Mouse (Mus musculus) sigmoid colon, adult 10 weeks (tissue): ENCODE measurements around the gene Sh2d5. TPM values are rescaled to one million over a fixed set of nuclear protein-coding genes. Genes with fewer than 3 reads are reported as not detected.

Experiments
- polyA plus RNA-seq: library from polyadenylated mRNA; stranded (reverse); fragments of 350-450 nt; fragmentation: Illumina TruSeq; extraction: RNeasy Lipid Tissue Mini Kit (QIAGEN cat#74804); gene quantifications from one replicate; pipeline ENCODE4 v1.2.3, GENCODE M21; 2014; ENCODE audit warnings: low read depth, low replicate concordance

The Sh2d5 gene
- polyA plus RNA-seq, result 0.28 TPM

GRCm38 (mm10) chr4:138250088-138250960 lies at the start of gene Sh2d5, which contains the start of gene Kif17:
Sh2d5 (plus strand) TSS chr4:138250403.
Kif17 (plus strand) TSS chr4:138250435.

GRCm38 (mm10) chr4:138216200-138216890 lies 33.9 kb upstream of the Sh2d5 start, which contains the start of gene Hp1bp3:
Hp1bp3 (plus strand) TSS chr4:138216296.

DNA sequence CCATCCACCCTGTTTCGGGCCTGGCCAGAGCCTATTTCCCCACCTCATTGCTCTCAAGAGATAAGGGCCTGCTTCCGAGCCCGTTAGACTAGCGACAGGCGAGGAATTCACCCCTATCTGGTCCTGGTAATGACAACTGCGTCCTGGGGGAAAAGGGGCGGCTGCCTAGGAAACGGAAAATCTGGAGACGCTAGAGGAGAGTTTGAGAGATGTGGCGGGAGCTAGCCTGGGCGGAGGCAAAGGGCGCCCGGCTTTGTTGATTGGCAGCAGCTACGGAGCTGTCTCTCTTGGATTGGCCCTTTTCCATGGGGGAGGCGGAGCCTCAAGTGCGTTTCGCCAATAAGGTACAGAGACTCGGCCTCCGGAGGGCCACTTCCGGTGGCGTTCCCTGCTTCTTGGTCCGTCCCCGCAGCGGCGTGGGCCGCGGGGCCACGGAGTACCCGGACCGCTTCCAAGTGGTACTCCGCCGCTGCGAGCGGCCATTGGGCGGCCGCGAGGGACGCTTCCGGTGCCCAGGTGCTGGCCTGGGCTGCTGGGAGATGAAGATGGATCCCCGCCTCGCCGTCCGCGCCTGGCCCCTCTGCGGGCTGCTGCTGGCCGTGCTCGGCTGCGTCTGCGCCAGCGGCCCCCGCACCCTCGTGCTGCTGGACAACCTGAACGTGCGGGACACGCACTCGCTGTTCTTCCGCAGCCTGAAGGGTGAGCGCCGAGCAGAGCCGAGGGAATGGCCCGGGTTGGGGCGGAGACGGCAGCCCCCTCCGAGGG lies 54.3 kb downstream of the Sh2d5 start, which contains the start of gene Ddost:
Gene Ddost (plus strand): TSS at position 391 of the 765 bp plus-strand sequence.

Other genes starting within 250 kb of the Sh2d5 start
- gene Hp1bp3, start 34.1 kb upstream of the Sh2d5 start, polyA plus RNA-seq, result 119 TPM
- not detected for gene Kif17, start within 50 bp of the Sh2d5 start, polyA plus RNA-seq
- 22.2 TPM for gene Ddost, start 54.3 kb downstream of the Sh2d5 start, polyA plus RNA-seq
- 44.5 TPM for gene Pink1, start 75.9 kb downstream of the Sh2d5 start, polyA plus RNA-seq
- gene Cda, start 117.6 kb downstream of the Sh2d5 start, polyA plus RNA-seq, result not detected
- not detected for gene Fam43b, start 146.1 kb downstream of the Sh2d5 start, polyA plus RNA-seq
- 6.3 TPM for gene Mul1, start 184.3 kb downstream of the Sh2d5 start, polyA plus RNA-seq
- gene Camk2n1, start 203.9 kb downstream of the Sh2d5 start, polyA plus RNA-seq, result 60.9 TPM